Mouse (Mus musculus): ENCODE measurements around the gene Mrpl27.

DNA sequence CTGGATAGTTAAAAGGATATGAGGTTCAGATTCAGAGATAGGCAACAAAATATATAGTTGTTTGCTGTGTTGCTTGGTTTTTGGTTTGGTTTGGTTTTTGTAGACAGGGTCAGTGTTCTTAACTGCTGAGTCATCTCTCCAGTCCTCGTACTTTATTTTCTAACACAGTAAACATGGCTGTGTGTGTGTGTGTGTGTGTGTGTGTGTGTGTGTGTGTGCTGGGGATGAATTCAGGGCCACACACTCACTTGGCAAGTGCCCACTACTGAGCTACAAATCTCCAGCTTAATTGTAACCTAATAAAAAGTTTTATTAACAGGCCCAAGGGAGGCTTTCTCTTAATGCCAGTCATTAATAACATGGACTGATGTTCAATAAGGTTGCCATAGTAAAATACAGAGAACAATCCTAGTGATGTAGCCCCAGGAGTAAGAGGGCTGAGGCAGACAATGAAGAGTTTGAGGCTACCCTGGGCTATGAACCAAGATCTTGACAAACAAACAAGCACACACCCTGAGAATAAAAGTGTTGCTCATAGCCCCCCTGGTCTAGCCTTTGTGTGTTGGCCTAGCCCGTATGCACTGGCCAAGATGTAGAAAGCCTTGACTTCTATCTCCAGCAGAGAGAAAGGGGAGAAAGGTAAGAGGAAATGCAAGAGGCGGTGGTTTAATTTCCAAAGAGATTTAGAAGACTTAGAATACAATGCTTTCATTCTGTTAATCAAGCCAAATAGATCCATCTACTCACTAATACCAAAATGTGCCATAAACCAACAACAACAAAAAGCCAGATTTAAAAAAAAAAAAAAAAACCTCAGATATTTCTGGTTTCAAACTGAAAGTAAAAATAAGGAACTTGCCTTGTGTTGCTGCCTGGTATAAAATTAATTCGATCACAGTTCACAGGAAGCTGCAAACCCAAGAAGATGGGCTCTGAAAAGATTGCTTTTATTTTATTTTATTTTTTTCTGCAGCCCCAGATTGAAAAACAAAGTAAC is 42.5 kb upstream of the Mrpl27 start:
- TF ChIP-seq CTCF (IDR thresholded peaks at IDR 0.05; ENCODE audit: borderline replicate concordance, extremely low read depth, insufficient read depth, insufficient read length) (no peak), POLR2A (IDR thresholded peaks at IDR 0.05; ENCODE audit: borderline replicate concordance, extremely low read depth, insufficient read depth, insufficient read length, poor library complexity, severe bottlenecking) (no peak)

Measured in brain, embryonic 14.5 days (tissue).